ENCODE assay signal across 8 mouse cellular contexts in genomic region chr3:41182036-41182899, GRCm38 (mm10).
A peak's percentile ranks its signal among the peaks of the same experiment; 100 is the strongest.
DNase-seq lines count a peak whose midpoint lies in the region; ATAC-seq and TF ChIP-seq lines count a peak whose summit lies in the region.

No protein-coding gene starts in this region.

- no peak overlapping the region for H3K4me3 ChIP-seq in MEL (ENCODE audit: control insufficient read depth in 1 of 2, insufficient read depth in 1 of 2, low read depth in 2 of 2, low read length in 2 of 2)
- H3K4me3 ChIP-seq in lung, embryonic 14.5 days (ENCODE audit: low read depth, low read length) = no peak overlapping the region

- no peaks in the 10 kb centered on the region for H3K27me3 ChIP-seq in MEL (ENCODE audit: control insufficient read depth in 1 of 2, insufficient read depth in 2 of 2, low read length in 2 of 2)
- H3K27me3 ChIP-seq in lung, embryonic 14.5 days (ENCODE audit: insufficient read depth, low read length) = no peaks in the 10 kb centered on the region

- no peak for TF ChIP-seq POLR2A in MEL (IDR thresholded peaks at IDR 0.05; ENCODE audit: control insufficient read depth in 1 of 2, insufficient read depth in 1 of 2, low read depth in 1 of 2, low read length in 2 of 2, poor library complexity in 1 of 2)

- H3K4me2 ChIP-seq in lung, embryonic 14.5 days = no peak overlapping the region

- TF ChIP-seq CTCF in MEL (IDR thresholded peaks at IDR 0.05 in 2 of 3, conservative IDR thresholded peaks at IDR 0.05 in 1 of 3; ENCODE audit: control insufficient read depth in 1 of 3, insufficient read depth in 1 of 3, low read depth in 2 of 3, low read length in 3 of 3, poor library complexity in 1 of 3, severe bottlenecking in 1 of 3) = peak; percentile 88 to 94 (median 91)
- TF ChIP-seq CTCF in lung, embryonic 14.5 days (IDR thresholded peaks at IDR 0.05; ENCODE audit: low read depth) = peak; percentile 93

- peaks cover 0 to 15% of the 10 kb centered on the region in 2 experiments; a peak in 2 of 4 replicates for H3K4me1 ChIP-seq in MEL (ENCODE audit: control insufficient read depth in 1 of 2, insufficient read depth in 2 of 2, low read length in 2 of 2)
- no peaks in the 10 kb centered on the region for H3K4me1 ChIP-seq in lung, embryonic 14.5 days (ENCODE audit: insufficient read depth)

- no peak overlapping the region for H3K27ac ChIP-seq in MEL (ENCODE audit: control insufficient read depth, low read depth, low read length)
- H3K27ac ChIP-seq in lung, embryonic 14.5 days (ENCODE audit: low read depth) = no peak overlapping the region

- no peak overlapping the region for H3K9ac ChIP-seq in MEL (ENCODE audit: control insufficient read depth, low read depth, low read length, poor library complexity, severe bottlenecking)
- no peak overlapping the region for H3K9ac ChIP-seq in lung, embryonic 14.5 days

- H3K36me3 ChIP-seq in MEL (ENCODE audit: control insufficient read depth in 1 of 2, insufficient read depth in 2 of 2, low read length in 2 of 2) = peaks cover 0 to 5% of the 10 kb centered on the region in 2 experiments; a peak in 1 of 4 replicates
- no peaks in the 10 kb centered on the region for H3K36me3 ChIP-seq in lung, embryonic 14.5 days (ENCODE audit: insufficient read depth)

- 43% methylated on average over 15 of the region's 15 CpGs for WGBS in lung, embryonic 14.5 days

- H3K79me2 ChIP-seq in MEL (ENCODE audit: control insufficient read depth, insufficient read depth, low read length, poor library complexity) = no peaks in the 10 kb centered on the region

- peak; percentile 80 for DNase-seq in MEL (ENCODE audit: low read depth, low spot score)
- peak; percentile 80 for DNase-seq in cerebellum, adult 8-10 months
- DNase-seq in layer of hippocampus, adult 8-10 months (ENCODE audit: low spot score in 2 of 2) = peak; percentile 73 to 89
- DNase-seq in lung, embryonic 14.5 days = peak; percentile 94
- peak; percentile 71 for DNase-seq in ovary, postnatal 10 days (ENCODE audit: low spot score)
- peak; percentile 63 for DNase-seq in thymus, postnatal 0 days (ENCODE audit: low spot score)

- H3K9me3 ChIP-seq in MEL (replicated peaks; ENCODE audit: insufficient read depth, low read length) = no peaks in the 10 kb centered on the region
- no peaks in the 10 kb centered on the region for H3K9me3 ChIP-seq in lung, embryonic 14.5 days (ENCODE audit: low read depth, low read length)

- ATAC-seq in frontal cortex, adult (ENCODE audit: low TSS enrichment) = peak; percentile 96
- ATAC-seq in hematopoietic stem cell, adult 5-6 weeks (replicated peaks in 1 of 2; ENCODE audit: insufficient read depth in 1 of 2, low FRiP score in 2 of 2, low TSS enrichment in 1 of 2, low read depth in 1 of 2, poor library complexity in 2 of 2, severe bottlenecking in 2 of 2) = peak; percentile 65 to 73
- peak; percentile 82 for ATAC-seq in lung, embryonic 14.5 days (ENCODE audit: insufficient read depth)

- TF ChIP-seq RAD21 in MEL (IDR thresholded peaks at IDR 0.05; ENCODE audit: low read depth, low read length) = peak; percentile 79

- TF ChIP-seq EP300 in MEL (IDR thresholded peaks at IDR 0.05; ENCODE audit: low read depth in 1 of 2, low read length in 2 of 2) = no peak

TF ChIP-seq in MEL, 35 proteins besides CTCF, POLR2A, EP300 and RAD21:
- TF ChIP-seq ZC3H11A (IDR thresholded peaks at IDR 0.05; ENCODE audit: low read depth, low read length) = peak; percentile 50
- no peak for TF ChIP-seq POLR2AphosphoS2 (IDR thresholded peaks at IDR 0.05; ENCODE audit: low read length)
- TF ChIP-seq GATA1 (IDR thresholded peaks at IDR 0.05; ENCODE audit: low read depth, low read length) = 0 out of 2 replicates have a peak, but pooled peaks have one; percentile 6
- no peak for TF ChIP-seq TBP (IDR thresholded peaks at IDR 0.05; ENCODE audit: low read depth, low read length)
- peak; percentile 70 for TF ChIP-seq USF1 (IDR thresholded peaks at IDR 0.05; ENCODE audit: low read depth, low read length)
- TF ChIP-seq SMC3 (IDR thresholded peaks at IDR 0.05; ENCODE audit: low read depth, low read length) = peak; percentile 82
- no peak for TF ChIP-seq BHLHE40 (IDR thresholded peaks at IDR 0.05; ENCODE audit: borderline replicate concordance, low read depth, low read length)
